Mouse (Mus musculus) E14TG2a.4 (cell line): Measurements from ENCODE around the gene Inpp4b.

Source experiments
- H3K27me3 ChIP-seq: 2 replicates; pipeline ENCODE4 v1.6.1; 2014; ENCODE audit warnings: low read length, control low read depth; ENCODE audit not compliant: insufficient read depth
- H3K36me3 ChIP-seq: 2 replicates; pipeline ENCODE4 v1.6.1; 2014; ENCODE audit warnings: low read length, control low read depth; ENCODE audit not compliant: insufficient read depth
- H3K4me1 ChIP-seq: replicated peaks from 2 replicates; pipeline ENCODE4 v1.6.1; 2014; ENCODE audit warnings: low read depth, low read length, control low read depth
- H3K4me3 ChIP-seq: replicated peaks from 2 replicates; pipeline ENCODE4 v1.5.1; 2014; ENCODE audit warnings: mild to moderate bottlenecking, low read length
- H3K9me3 ChIP-seq: 2 replicates; pipeline ENCODE4 v1.6.1; 2014; ENCODE audit warnings: low read length, control low read depth
- CTCF ChIP-seq: conservative IDR thresholded peaks from 2 replicates; pipeline ENCODE4 v1.5.1; 2014; ENCODE audit warnings: low read length
- NANOG ChIP-seq: IDR thresholded peaks from 2 replicates; pipeline ENCODE4 v1.6.1; 2014; ENCODE audit warnings: borderline replicate concordance, low read length, mixed read lengths
- POU5F1 ChIP-seq: IDR thresholded peaks from 2 replicates; pipeline ENCODE4 v1.6.1; 2014; ENCODE audit warnings: low read length, borderline replicate concordance

Inpp4b gene

DNA sequence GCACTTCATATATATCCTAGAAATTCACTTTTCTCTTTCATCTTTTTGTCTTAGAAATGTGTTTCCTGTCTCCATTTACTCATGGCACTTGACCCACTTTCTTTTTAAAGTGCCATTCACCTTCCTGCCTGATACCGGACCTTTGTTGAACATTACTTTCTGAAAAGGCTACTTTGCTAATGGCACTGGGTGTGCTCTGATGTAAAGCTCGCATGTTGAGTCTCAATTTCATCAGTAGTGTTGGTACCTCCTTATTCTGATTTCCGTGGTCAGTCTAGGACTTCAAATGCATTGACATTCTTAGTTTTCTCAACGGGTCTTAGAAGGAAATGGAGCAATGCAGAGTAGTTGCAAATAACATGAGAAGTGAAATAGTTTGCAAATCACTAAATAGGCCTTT, 266.7 kb downstream of the Inpp4b start:
- Histone ChIP-seq H3K36me3 (no peaks in the 10 kb centered on the region), H3K9me3 (no peaks in the 10 kb centered on the region), H3K4me1 (no peaks in the 10 kb centered on the region), H3K27me3 (no peaks in the 10 kb centered on the region), H3K4me3 (no peak overlapping the region)
- no peak for TF ChIP-seq POU5F1
- no peak for TF ChIP-seq NANOG
- TF ChIP-seq CTCF, result no peak

DNA sequence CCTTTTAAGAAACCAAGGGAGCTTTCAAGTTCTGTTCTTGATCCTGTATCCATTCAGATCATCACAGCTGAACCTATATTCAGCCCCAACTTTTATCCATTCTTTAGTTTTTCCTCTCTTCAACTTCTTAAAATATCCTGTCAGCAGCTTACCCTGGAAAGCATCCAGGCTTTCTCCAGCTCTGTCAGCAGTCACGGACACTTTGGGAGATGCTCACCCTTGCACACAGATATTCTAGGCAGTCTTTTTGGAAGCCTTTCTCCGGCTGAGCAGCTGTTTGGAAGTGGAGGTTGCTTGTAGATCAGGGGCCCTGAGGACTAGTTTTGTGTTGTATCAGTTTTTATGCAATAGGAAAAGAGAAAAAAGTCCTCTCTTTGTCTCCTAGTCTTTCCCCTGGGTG, 270.3 kb downstream of the Inpp4b start:
- Histone ChIP-seq H3K36me3 (no peaks in the 10 kb centered on the region), H3K9me3 (no peaks in the 10 kb centered on the region), H3K4me3 (no peak overlapping the region), H3K4me1 (no peaks in the 10 kb centered on the region), H3K27me3 (no peaks in the 10 kb centered on the region)
- TF ChIP-seq POU5F1 (no peak), CTCF (no peak), NANOG (no peak)

DNA sequence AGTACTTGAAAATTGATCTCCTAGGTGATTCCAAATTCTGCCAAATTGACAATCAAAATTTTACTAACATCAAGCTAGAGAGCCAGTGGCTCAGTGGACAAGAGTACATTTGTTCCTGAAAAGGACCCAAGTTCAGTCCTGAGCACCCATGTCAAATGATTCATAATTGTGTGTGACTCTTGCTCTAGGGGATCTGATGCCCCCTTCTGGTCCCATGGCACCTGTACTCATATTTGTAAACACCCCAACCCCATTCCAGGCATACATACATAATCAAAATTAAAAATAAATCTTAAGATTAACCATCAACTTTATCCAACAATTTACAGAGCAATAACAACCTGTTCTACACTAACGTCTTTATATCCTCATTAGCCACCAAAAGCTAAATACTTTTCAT, 271.8 kb downstream of the Inpp4b start:
- no peak for TF ChIP-seq NANOG
- no peak for TF ChIP-seq CTCF
- no peak for TF ChIP-seq POU5F1
- Histone ChIP-seq H3K4me3 (no peak overlapping the region), H3K36me3 (no peaks in the 10 kb centered on the region), H3K4me1 (no peaks in the 10 kb centered on the region), H3K27me3 (no peaks in the 10 kb centered on the region), H3K9me3 (no peaks in the 10 kb centered on the region)

DNA sequence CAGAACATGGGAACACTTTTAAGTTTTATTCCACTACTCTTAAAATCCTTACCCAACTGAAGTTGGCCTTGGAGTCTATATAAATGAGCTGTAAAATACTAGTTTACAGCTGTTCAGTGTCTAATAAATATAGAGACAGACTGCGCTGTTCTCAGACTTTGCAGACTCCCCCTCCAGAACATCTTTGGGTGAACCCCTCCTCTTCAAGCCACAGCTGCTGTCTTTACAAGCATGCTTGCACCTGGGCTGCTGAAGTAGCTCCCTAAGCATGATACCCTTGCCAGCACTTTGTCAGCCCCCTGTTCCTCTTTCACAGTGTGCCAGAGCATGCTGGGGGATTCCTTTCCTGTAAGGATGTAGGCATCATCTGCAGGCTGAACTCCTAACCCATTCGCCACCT, 272.2 kb downstream of the Inpp4b start:
- H3K4me1 ChIP-seq, result no peaks in the 10 kb centered on the region
- no peaks in the 10 kb centered on the region for H3K9me3 ChIP-seq
- H3K4me3 ChIP-seq, result no peak overlapping the region
- TF ChIP-seq POU5F1, result no peak
- no peak for TF ChIP-seq NANOG
- no peak for TF ChIP-seq CTCF
- H3K36me3 ChIP-seq, result no peaks in the 10 kb centered on the region
- H3K27me3 ChIP-seq, result no peaks in the 10 kb centered on the region

DNA sequence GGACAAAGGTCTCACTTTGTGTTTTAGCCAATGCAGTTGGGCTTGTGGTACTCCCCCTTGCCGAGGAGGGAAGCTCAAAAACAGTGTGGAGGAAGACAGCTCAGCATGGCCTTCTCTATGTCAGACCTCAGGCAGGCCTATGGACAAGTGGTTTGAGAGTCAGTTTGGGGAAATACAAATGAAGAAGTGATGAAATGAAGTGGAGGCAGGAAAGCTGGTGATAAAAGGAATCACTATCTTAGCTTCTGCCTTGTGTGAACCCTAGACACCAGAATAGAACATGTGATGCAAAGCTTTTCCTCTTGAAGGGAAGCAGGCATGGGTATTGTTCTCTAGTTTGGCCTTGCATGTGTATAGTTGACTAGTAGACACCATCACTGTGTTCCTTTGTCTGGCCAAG, 273.2 kb downstream of the Inpp4b start:
- Histone ChIP-seq H3K36me3 (no peaks in the 10 kb centered on the region), H3K9me3 (no peaks in the 10 kb centered on the region), H3K27me3 (no peaks in the 10 kb centered on the region), H3K4me1 (no peaks in the 10 kb centered on the region), H3K4me3 (no peak overlapping the region)
- TF ChIP-seq POU5F1, result no peak
- TF ChIP-seq NANOG, result no peak
- no peak for TF ChIP-seq CTCF

DNA sequence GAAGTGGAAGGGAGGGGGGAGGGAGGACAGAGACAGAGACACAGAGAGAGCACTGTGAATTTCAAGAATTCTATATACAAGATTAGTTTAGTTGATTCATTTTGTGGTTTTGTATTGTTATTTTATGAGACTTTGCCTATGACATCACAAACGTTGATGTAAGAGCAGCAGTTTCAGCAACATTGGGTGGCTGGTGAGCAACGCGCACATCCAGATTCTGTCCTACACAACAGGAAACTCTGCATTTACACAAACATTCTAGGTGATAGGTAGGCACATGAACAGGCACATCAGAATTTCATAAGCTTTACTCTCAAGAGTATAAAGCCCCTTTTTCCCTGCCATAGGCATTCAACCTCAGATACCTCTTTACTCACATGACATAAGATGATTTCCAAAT, 276.6 kb downstream of the Inpp4b start:
- no peaks in the 10 kb centered on the region for H3K9me3 ChIP-seq
- H3K27me3 ChIP-seq, result no peaks in the 10 kb centered on the region
- H3K4me1 ChIP-seq, result no peaks in the 10 kb centered on the region
- H3K36me3 ChIP-seq, result no peaks in the 10 kb centered on the region
- TF ChIP-seq POU5F1 (no peak), NANOG (no peak), CTCF (no peak)
- no peak overlapping the region for H3K4me3 ChIP-seq

DNA sequence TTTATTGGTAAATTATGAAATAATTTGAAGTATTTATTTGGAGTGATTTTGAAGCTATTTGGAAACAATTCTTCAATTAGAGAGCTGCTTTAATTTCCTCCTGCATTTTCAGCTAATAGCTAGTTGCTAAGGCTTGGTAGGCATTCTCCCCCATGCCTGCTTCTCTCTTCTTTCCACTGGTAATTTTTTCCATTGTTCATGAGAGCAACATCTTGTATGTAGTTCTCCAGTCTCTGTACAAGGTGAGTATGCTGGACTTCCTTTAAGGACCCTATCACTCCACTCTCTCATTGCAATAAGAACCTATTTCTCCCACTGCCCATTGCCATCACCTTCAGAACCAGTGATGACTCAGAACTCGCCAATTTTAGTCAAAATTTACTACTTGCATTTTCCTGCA, 292.7 kb downstream of the Inpp4b start:
- Histone ChIP-seq H3K27me3 (no peaks in the 10 kb centered on the region), H3K9me3 (no peaks in the 10 kb centered on the region), H3K36me3 (no peaks in the 10 kb centered on the region), H3K4me1 (no peaks in the 10 kb centered on the region), H3K4me3 (no peak overlapping the region)
- no peak for TF ChIP-seq NANOG
- TF ChIP-seq POU5F1, result no peak
- no peak for TF ChIP-seq CTCF

DNA sequence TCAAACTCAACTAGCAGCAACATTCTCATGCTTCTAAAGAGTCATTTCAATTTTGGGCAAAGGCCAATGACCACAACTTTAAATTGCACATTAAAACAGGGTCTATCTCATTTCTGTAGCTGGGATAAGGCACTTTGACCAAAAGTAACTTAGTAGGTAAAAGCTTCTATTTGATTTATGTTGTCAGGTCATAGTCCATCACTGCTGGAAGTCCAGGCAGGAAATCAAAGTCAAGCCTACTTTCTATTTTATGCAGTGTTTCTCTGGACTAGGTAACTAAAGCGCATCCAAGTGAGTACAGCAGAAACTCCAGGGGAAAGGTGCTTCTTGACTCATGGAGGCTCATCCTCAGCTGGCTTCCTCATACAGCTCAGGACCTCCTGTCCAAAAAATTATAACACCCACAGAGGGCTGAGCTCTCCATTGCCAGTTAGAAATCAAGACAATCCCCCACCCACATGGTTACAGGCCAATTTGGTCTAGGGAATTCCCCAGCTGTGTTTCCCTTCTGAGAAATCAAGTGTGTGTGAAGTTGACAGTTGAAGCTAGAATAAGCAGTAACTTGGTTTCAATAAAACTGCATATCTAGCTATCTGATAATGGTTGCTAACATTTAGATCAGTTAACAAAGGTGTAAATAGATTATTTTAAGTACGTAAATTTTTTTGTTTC, 293.7 kb downstream of the Inpp4b start:
- H3K4me1 ChIP-seq, result no peaks in the 10 kb centered on the region
- no peak overlapping the region for H3K4me3 ChIP-seq
- TF ChIP-seq NANOG, result no peak
- TF ChIP-seq POU5F1, result no peak
- TF ChIP-seq CTCF, result no peak
- no peaks in the 10 kb centered on the region for H3K36me3 ChIP-seq
- no peaks in the 10 kb centered on the region for H3K9me3 ChIP-seq
- no peaks in the 10 kb centered on the region for H3K27me3 ChIP-seq

DNA sequence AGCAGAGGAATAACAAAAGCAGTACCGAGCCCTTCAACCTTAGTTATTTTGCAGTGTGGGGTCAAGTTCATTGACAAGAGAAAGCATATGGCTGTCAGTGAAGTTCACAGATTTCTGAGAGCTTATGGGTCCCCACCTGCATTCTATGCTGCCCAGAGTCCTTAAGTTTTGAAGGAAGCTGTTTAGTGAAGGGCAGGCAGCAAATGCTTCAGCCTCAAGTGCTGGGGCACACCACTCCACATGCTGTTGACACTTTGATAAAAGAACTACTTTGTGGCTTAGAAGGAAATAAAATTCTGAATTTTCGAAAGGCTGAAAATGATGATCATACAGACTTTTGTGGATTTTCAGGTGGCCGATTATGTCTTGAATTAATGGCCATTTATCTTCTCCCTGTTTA, 296.1 kb downstream of the Inpp4b start:
- TF ChIP-seq POU5F1 (no peak), NANOG (no peak), CTCF (no peak)
- Histone ChIP-seq H3K9me3 (no peaks in the 10 kb centered on the region), H3K4me3 (no peak overlapping the region), H3K4me1 (no peaks in the 10 kb centered on the region), H3K36me3 (no peaks in the 10 kb centered on the region), H3K27me3 (no peaks in the 10 kb centered on the region)
